Mouse (Mus musculus): ENCODE measurements at regions not wholly inside any gene's neighbourhood (a gene's known extent, or its start where the extent isn't known, plus 50 kb on each side); places are given as distances from the start of the nearest gene placed in this dataset.

DNA sequence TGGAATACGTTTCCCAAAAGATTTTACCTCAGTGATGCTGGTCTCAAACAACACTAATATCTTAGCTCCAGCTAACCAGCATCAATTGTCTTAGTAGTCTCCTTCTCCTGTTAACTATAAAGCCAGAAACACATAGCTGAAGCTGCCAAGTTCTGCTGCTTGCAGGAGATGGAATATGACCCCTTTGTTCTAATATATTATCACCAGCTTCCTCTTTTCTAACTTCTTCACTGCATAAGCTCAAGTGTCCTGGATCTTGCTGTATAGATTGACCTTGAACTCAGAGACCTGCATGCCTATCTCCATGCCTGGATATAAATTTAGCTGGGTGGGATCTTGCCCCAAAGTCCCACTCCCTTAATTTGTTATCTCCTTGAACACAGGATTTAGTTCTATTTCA lies 94.8 kb downstream of the Rbm46 start:
- no peak for TF ChIP-seq CTCF (conservative IDR thresholded peaks at IDR 0.05; ENCODE audit: low read length)
- no peak for TF ChIP-seq NANOG (IDR thresholded peaks at IDR 0.05; ENCODE audit: borderline replicate concordance, low read length)
- TF ChIP-seq POU5F1 (IDR thresholded peaks at IDR 0.05; ENCODE audit: borderline replicate concordance, low read length), result no peak

Data from E14TG2a.4 (cell line).